Mouse (Mus musculus): Measurements from ENCODE around the gene Gstz1. TPM values are rescaled to one million over a fixed set of nuclear protein-coding genes. Genes with fewer than 3 reads are reported as not detected.
"Not testable (repeated sequence)": the region's sequence is repeated elsewhere in the genome, so short reads cannot be mapped to it uniquely, and the experiment has no call there.

Gene Gstz1
- polyA plus RNA-seq, 1 experiment from 2014 or later: 124 TPM

DNA sequence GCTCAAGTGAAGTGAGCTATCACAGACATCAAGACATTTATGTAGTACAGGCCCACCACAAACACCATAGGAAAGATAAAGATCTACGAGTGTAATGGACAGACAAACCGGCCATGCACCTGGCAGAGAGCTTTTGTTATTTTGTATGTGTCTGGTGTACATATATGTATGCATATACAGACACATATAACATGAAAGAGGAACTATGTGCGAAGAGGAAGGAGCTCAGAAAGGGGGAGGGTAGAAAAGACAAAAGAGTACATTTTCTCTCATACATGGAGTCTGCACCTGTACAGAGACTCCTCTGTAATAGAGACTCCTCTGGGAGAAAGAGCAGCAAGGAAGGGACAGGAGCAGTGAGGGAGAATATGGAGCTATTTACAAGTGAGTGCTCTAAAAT, 46.0 kb downstream of the Gstz1 start:
- Histone ChIP-seq H3K36me3 (ENCODE audit: control insufficient read depth, insufficient read depth) (no peaks in the 10 kb centered on the region), H3K4me3 (ENCODE audit: low read depth, low read length) (no peak overlapping the region), H3K4me1 (ENCODE audit: control insufficient read depth, low read depth, low read length) (no peaks in the 10 kb centered on the region; the same call in 1 of the 2 replicates), H3K27ac (ENCODE audit: low read length) (no peak overlapping the region), H3K4me2 (ENCODE audit: low read depth, low read length) (no peak overlapping the region), H3K9me3 (replicated peaks; ENCODE audit: control insufficient read depth, low read length) (no peaks in the 10 kb centered on the region), H3K9ac (ENCODE audit: low read depth, low read length) (no peak overlapping the region), H3K27me3 (ENCODE audit: control insufficient read depth, insufficient read depth, low read depth, low read length) (no peaks in the 10 kb centered on the region)
- ATAC-seq (ENCODE audit: low read depth): no peak
- 33% methylated on average over 3 of the region's 3 CpGs for WGBS (ENCODE audit: insufficient replicate concordance)

DNA sequence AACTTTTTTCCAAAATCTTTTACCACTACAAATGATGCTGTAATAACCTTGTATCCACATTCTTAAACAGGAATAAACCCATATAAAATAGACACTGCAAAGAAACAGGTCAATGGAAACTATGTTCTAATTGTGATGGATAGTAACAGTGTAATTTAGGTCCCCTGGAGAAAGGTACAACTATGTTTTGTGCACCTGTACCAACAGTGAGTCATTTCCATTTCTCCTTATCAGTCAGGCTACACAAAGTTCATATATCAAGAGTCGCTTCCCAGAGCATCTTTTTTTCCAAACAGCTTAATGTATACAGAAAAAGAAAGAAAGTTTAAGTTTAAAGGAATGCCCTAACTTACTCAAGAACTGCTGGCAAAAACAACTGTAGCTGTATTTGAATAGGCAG, 48.1 kb downstream of the Gstz1 start:
- H3K4me1 ChIP-seq (ENCODE audit: control insufficient read depth, low read depth, low read length): peaks cover 4% of the 10 kb centered on the region; the same call in 1 of the 2 replicates
- no peaks in the 10 kb centered on the region for H3K36me3 ChIP-seq (ENCODE audit: control insufficient read depth, insufficient read depth)
- no peak overlapping the region for H3K27ac ChIP-seq (ENCODE audit: low read length)
- H3K27me3 ChIP-seq (ENCODE audit: control insufficient read depth, insufficient read depth, low read depth, low read length): peaks cover 7% of the 10 kb centered on the region
- H3K9ac ChIP-seq (ENCODE audit: low read depth, low read length): no peak overlapping the region
- no peak for ATAC-seq (ENCODE audit: low read depth)
- no peaks in the 10 kb centered on the region for H3K9me3 ChIP-seq (replicated peaks; ENCODE audit: control insufficient read depth, low read length)
- H3K4me2 ChIP-seq (ENCODE audit: low read depth, low read length): no peak overlapping the region
- 68% methylated on average over 1 of the region's 1 CpGs for WGBS (ENCODE audit: insufficient replicate concordance)
- no peak overlapping the region for H3K4me3 ChIP-seq (ENCODE audit: low read depth, low read length)

DNA sequence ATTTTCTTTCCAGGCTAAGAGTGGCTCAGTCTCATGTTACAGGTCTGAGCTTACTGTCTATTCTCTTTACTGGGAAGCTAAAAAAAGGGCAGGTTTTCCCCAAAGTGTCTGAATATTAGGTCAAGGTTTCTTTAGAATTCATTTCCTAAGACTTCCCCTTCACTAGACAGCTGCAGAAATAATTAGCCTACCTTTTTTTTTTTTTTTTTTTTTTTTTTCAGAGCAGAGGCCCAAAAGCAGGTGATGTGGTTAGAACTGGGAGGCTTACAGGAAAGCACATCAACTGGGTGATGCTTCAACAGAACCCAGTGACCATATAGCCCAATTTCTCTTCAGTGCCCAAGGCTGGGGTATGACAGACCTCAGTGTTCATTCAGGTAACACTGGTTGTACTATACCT, 49.3 kb downstream of the Gstz1 start:
- Histone ChIP-seq H3K9ac (ENCODE audit: low read depth, low read length) (no peak overlapping the region), H3K9me3 (replicated peaks; ENCODE audit: control insufficient read depth, low read length) (no peaks in the 10 kb centered on the region), H3K4me1 (ENCODE audit: control insufficient read depth, low read depth, low read length) (peaks cover 7% of the 10 kb centered on the region), H3K36me3 (ENCODE audit: control insufficient read depth, insufficient read depth) (no peaks in the 10 kb centered on the region), H3K4me2 (ENCODE audit: low read depth, low read length) (no peak overlapping the region), H3K27ac (ENCODE audit: low read length) (no peak overlapping the region), H3K4me3 (ENCODE audit: low read depth, low read length) (no peak overlapping the region), H3K27me3 (ENCODE audit: control insufficient read depth, insufficient read depth, low read depth, low read length) (peaks cover 18% of the 10 kb centered on the region)
- no peak for ATAC-seq (ENCODE audit: low read depth)

DNA sequence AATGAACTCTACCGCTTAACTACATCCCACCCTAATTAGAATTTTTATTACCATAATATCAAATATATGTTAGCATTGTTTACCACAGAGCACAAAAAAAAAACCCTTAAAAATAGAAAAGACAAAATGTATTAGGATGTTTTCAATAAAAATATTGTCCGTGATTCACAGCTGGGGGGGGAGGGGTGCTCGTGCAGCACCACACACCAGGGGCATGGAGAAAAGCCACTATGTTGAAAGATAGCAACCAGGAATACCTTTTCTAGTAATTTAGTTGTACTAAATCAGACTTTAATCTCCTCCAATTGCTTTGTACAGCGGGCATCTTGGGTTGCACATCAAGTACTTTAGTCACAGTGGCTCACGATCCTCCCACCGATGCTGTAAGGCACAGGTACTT, 51.8 kb downstream of the Gstz1 start:
- Histone ChIP-seq H3K9ac (ENCODE audit: low read depth, low read length) (no peak overlapping the region), H3K36me3 (ENCODE audit: control insufficient read depth, insufficient read depth) (no peaks in the 10 kb centered on the region), H3K4me2 (ENCODE audit: low read depth, low read length) (peak overlapping the region; percentile 95; the same call in 1 of the 2 replicates), H3K9me3 (replicated peaks; ENCODE audit: control insufficient read depth, low read length) (no peaks in the 10 kb centered on the region), H3K27ac (ENCODE audit: low read length) (no peak overlapping the region), H3K27me3 (ENCODE audit: control insufficient read depth, insufficient read depth, low read depth, low read length) (peaks cover 20% of the 10 kb centered on the region), H3K4me1 (ENCODE audit: control insufficient read depth, low read depth, low read length) (peaks cover 7% of the 10 kb centered on the region), H3K4me3 (ENCODE audit: low read depth, low read length) (no peak overlapping the region)
- 62% methylated on average over 6 of the region's 6 CpGs for WGBS (ENCODE audit: insufficient replicate concordance)
- ATAC-seq (ENCODE audit: low read depth): no peak

DNA sequence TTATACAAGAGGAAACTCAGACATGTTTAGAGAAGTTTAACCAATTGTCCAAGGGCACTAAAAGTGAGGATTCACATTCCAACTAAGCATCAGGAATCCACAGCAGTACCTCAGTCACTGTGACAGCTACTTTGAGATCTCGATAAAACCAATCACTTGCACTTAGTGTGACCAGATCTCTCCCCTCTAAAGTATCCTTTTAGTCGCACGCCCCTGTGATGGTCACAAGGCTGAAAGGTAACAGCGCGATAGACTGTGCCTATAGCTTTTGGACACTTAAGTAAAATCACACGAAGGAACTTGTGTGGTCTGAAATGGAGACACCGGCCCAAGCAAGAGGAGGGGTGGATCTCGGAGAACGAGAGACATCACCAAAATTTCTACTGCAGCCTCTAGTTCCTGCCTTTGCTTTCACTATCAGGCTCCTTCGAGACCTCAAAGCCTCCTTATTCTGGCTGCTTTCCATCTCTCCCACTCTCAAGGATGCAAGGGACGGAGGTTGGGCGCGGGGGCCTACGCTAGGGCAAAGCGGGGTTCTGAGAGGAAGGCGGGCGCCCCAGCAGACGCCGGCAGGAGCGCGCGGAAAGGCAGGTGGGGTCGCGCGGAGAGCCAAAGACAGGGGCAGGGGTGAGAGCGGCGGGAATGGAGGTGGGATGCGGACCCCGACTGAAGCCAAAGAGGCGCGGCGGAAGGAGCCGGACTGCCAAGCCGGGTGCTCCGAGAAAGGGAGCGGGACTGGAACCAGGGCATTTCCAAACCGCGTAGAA, 52.4 kb downstream of the Gstz1 start, which contains the start of gene Samd15:
TSS of gene Samd15 (plus strand) at position 518 of the 767 bp plus-strand sequence.
- Histone ChIP-seq H3K9me3 (replicated peaks; ENCODE audit: control insufficient read depth, low read length) (no peaks in the 10 kb centered on the region), H3K4me2 (ENCODE audit: low read depth, low read length) (peak within 1 kb of the TSS; percentile 95), H3K4me3 (ENCODE audit: low read depth, low read length) (peak within 1 kb of the TSS; percentile 75), H3K36me3 (ENCODE audit: control insufficient read depth, insufficient read depth) (no peaks in the 10 kb centered on the region), H3K9ac (ENCODE audit: low read depth, low read length) (peak within 1 kb of the TSS; percentile 76), H3K27ac (ENCODE audit: low read length) (no peak within 1 kb of the TSS), H3K4me1 (ENCODE audit: control insufficient read depth, low read depth, low read length) (peaks cover 7% of the 10 kb centered on the region), H3K27me3 (ENCODE audit: control insufficient read depth, insufficient read depth, low read depth, low read length) (peaks cover 20% of the 10 kb centered on the region)
- WGBS (ENCODE audit: insufficient replicate concordance): 2% methylated on average over 37 of the region's 38 CpGs
- ATAC-seq (ENCODE audit: low read depth): peak; percentile 37

DNA sequence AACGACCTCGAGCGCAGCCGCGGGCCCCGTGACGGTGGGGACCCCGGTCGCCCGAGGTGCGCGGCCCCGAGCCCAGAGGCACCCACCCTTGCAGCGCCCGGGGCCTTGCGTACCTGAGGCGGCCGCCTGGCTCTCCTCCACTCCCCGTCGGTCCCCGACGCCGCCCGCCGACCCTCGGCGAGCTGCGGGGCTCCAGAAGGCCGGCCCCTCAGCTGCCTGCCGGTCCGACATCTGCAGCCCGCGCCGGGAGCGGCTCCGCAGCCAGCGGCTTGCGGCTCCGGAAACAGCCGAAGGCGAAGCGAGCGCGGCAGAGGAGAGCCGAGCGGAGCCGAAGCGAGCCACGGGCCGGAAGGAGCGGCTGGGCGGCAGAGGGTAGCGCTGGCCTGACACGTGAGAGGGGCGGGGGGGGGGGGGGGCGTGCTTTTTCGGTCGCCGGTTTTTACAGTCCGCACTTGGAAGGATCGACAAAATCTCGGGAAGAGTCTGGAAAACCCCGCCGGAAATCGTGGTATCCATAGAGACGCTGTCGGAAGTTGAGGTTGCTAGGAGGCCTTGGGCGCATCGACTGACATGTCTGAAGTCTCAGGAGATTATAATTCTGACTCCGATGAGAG, 53.1 kb downstream of the Gstz1 start, which contains the start of gene Tmed8:
TSS of gene Tmed8 (minus strand) at position 482 of the 614 bp plus-strand sequence.
- Histone ChIP-seq H3K9me3 (replicated peaks; ENCODE audit: control insufficient read depth, low read length) (no peaks in the 10 kb centered on the region), H3K4me3 (ENCODE audit: low read depth, low read length) (peak within 1 kb of the TSS; percentile 75), H3K27me3 (ENCODE audit: control insufficient read depth, insufficient read depth, low read depth, low read length) (peaks cover 20% of the 10 kb centered on the region), H3K9ac (ENCODE audit: low read depth, low read length) (peak within 1 kb of the TSS; percentile 76), H3K36me3 (ENCODE audit: control insufficient read depth, insufficient read depth) (no peaks in the 10 kb centered on the region), H3K27ac (ENCODE audit: low read length) (no peak within 1 kb of the TSS), H3K4me1 (ENCODE audit: control insufficient read depth, low read depth, low read length) (peaks cover 7% of the 10 kb centered on the region), H3K4me2 (ENCODE audit: low read depth, low read length) (peak within 1 kb of the TSS; percentile 95)
- under 1% methylated on average over 59 of the region's 70 CpGs for WGBS (ENCODE audit: insufficient replicate concordance)
- ATAC-seq (ENCODE audit: low read depth): peak; percentile 86

DNA sequence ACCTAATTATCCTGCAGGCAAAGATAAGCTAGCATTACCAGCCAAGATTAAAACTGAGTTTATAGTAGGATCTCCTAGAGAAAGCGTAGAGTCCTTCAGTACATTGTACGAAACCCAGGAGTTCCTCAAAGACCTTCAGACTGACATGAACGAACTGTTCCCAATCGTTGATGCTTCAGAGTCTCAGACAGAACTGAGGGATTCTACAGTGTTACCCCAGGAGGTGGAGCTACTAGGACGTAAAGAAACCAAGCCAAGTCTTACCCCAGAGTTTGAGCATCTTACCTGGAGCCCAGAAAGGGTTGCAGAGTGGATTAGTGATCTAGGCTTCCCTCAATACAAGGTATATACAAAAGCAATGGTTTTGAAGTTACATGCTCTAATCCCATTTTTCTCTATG, 54.7 kb downstream of the Gstz1 start:
- Histone ChIP-seq H3K36me3 (ENCODE audit: control insufficient read depth, insufficient read depth) (no peaks in the 10 kb centered on the region), H3K4me1 (ENCODE audit: control insufficient read depth, low read depth, low read length) (peaks cover 7% of the 10 kb centered on the region), H3K27me3 (ENCODE audit: control insufficient read depth, insufficient read depth, low read depth, low read length) (peaks cover 20% of the 10 kb centered on the region), H3K4me3 (ENCODE audit: low read depth, low read length) (no peak overlapping the region), H3K9me3 (replicated peaks; ENCODE audit: control insufficient read depth, low read length) (no peaks in the 10 kb centered on the region), H3K4me2 (ENCODE audit: low read depth, low read length) (no peak overlapping the region), H3K27ac (ENCODE audit: low read length) (no peak overlapping the region), H3K9ac (ENCODE audit: low read depth, low read length) (no peak overlapping the region)
- 51% methylated on average over 5 of the region's 5 CpGs for WGBS (ENCODE audit: insufficient replicate concordance)
- no peak for ATAC-seq (ENCODE audit: low read depth)

DNA sequence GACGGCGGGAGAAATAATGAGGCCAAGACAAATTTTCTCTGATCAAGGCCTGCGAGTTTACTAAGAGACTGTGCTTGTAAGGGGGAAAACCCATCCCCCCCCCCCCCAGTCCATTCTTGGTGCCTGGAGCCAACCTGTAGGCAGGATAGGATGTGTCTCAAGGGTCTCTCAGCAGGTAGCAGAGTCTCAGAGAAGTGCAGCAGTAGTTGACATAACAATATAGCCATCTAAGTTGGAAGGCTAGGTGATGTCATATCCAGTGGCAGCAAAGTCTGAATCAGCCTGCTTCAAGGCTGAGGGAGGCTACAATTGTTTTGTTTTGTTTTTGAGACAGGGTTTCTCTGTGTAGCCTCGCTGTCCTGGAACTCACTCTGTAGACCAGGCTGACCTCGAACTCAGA, 58.8 kb downstream of the Gstz1 start:
- H3K36me3 ChIP-seq (ENCODE audit: control insufficient read depth, insufficient read depth); H3K4me2 ChIP-seq (ENCODE audit: low read depth, low read length); H3K4me1 ChIP-seq (ENCODE audit: control insufficient read depth, low read depth, low read length); H3K9me3 ChIP-seq (replicated peaks; ENCODE audit: control insufficient read depth, low read length); H3K9ac ChIP-seq (ENCODE audit: low read depth, low read length); H3K27me3 ChIP-seq (ENCODE audit: control insufficient read depth, insufficient read depth, low read depth, low read length); H3K27ac ChIP-seq (ENCODE audit: low read length); ATAC-seq (ENCODE audit: low read depth); H3K4me3 ChIP-seq (ENCODE audit: low read depth, low read length): not testable (repeated sequence)
- 63% methylated on average over 5 of the region's 5 CpGs for WGBS (ENCODE audit: insufficient replicate concordance)

Data from liver, embryonic 16.5 days (tissue).